Mouse (Mus musculus): ENCODE results near the gene Afap1. TPM values are rescaled to one million over a fixed set of nuclear protein-coding genes. Genes with fewer than 3 reads are reported as not detected.
A peak's percentile ranks its signal among the peaks of the same experiment; 100 is the strongest.

The Afap1 gene
- total RNA-seq, 2 experiments from 2014 or later, result 2.0 to 2.7 TPM

- ATAC-seq (ENCODE audit: poor library complexity, severe bottlenecking), result peak; percentile 65
These were observed 78.9 kb downstream of the Afap1 start for GRCm38 (mm10) chr5:35971841-35972578.

DNA sequence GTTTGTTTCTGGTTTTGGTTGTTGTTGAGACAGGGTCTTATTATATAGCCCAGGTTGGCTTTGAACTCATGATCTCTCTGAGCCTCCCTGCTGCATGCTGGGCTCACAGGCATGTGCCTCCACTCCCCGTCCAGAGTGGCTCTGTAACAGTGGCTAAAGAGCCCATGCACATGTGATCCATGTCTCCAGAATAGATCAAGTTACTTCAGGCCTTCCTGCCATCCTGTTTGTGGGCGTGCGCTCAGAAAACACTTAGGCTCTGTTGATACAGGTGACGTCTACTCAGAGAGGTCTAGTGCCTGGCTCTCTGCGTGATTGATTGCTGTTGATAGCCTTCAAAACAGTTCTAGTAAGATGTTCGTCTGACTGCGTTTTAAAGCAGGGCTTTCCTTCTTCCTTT lies 79.6 kb downstream of the Afap1 start:
- no peak for ATAC-seq (ENCODE audit: poor library complexity, severe bottlenecking)

- no peak for ATAC-seq (ENCODE audit: poor library complexity, severe bottlenecking)
These were observed 80.7 kb downstream of the Afap1 start for GRCm38 (mm10) chr5:35973800-35974199.

DNA sequence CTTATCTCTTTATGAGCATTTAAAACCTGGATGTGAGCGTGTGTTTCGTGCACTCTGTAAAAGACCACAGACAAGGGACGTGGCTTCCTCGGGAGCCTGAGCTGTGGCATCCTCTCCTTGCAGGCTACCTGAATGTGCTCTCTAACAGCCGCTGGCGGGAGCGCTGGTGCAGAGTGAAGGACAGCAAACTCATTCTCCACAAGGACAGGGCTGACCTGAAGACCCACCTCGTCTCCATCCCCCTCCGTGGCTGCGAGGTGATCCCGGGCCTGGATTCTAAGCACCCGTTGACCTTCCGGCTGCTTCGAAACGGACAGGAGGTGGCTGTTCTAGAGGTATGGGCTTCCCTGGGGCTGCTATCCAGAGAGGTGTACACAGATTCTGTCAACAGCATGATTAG lies 81.1 kb downstream of the Afap1 start:
- ATAC-seq (ENCODE audit: poor library complexity, severe bottlenecking), result no peak

GRCm38 (mm10) chr5:35975681-35976080 lies 82.6 kb downstream of the Afap1 start:
- ATAC-seq (ENCODE audit: poor library complexity, severe bottlenecking), result peak; percentile 69

DNA sequence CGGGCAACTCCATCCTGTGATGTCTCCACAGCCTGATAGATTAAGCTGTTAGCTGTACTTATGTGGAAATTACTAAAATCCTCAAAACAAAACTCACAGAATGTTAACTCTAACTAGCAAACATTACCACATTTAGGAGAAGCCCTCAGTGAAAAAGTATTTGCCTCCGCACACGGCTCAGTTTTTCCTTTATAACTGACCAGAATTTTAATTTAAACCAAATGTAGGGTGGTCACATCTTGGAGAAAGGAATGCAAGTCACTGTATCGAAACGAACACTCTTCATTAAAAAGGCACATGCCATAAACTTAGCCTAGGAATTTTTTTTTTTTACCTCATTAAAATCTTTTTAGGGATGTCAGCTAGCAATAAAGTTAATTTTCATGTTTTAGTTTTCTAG lies 87.4 kb downstream of the Afap1 start:
- ATAC-seq (ENCODE audit: poor library complexity, severe bottlenecking), result no peak

DNA sequence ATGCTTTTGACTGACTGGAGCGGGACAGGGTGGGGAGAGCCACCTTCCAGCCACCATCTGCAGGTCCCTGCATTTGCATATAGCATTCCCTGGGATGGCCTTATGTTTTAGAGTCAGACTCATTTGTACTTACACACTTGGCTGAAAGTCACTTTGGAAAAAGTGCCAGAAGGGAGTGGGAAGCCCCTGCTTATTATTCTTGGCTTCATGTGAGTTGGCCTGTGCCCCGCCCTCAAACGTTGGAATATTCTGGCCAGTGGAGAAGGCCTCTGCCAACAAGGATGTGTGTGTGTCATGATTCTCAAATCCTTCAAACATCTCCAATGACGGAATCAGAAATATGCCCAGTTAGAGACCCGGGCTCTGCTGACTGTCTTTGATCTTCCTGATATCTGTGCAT lies 88.2 kb downstream of the Afap1 start:
- ATAC-seq (ENCODE audit: poor library complexity, severe bottlenecking), result no peak

DNA sequence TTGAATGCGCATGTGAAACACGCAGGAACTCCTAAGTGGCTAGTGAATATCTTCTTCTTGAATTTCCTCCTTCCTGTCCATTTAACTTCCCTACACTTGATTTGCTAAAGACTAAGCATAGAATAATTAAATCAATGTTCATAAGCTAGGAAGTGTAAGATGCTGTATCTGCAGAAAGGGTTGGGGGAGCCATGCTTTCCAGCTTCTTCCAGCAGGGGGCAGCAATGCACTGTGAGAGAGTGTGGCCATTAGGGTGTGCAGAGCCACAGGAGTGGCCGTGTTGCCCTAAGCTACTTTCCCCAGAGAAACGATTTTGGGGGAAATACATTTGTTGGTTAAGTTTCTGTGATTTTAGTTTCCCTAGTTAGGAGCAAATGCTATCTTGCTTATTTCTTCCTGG lies 88.9 kb downstream of the Afap1 start:
- ATAC-seq (ENCODE audit: poor library complexity, severe bottlenecking), result peak; percentile 73

GRCm38 (mm10) chr5:35985611-35986010 lies 92.5 kb downstream of the Afap1 start:
- no peak for ATAC-seq (ENCODE audit: poor library complexity, severe bottlenecking)

DNA sequence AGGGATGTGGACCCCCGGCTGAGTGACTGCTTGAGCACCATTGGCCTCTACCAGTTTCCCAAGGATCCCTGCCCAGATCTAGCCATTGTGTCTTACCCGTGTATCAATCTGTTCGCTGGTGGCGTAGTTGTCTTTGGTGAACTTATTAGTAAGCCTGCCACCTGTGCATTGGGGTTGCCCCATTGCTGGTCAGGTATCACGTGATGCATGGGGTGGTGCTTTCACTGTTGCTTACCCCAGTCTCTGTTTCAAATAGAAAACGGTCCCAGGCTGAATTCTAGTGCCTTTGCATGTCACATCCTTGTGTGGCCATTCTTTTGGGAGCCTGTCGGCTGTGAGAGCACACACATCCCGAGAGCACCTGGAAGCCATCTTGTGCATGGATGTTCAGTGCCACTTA lies 95.0 kb downstream of the Afap1 start:
- ATAC-seq (ENCODE audit: poor library complexity, severe bottlenecking), result no peak

- no peak for ATAC-seq (ENCODE audit: poor library complexity, severe bottlenecking)
These were observed 96.4 kb downstream of the Afap1 start for GRCm38 (mm10) chr5:35989506-35989905.

GRCm38 (mm10) chr5:35989986-35990735 lies 97.0 kb downstream of the Afap1 start:
- ATAC-seq (ENCODE audit: poor library complexity, severe bottlenecking), result no peak

DNA sequence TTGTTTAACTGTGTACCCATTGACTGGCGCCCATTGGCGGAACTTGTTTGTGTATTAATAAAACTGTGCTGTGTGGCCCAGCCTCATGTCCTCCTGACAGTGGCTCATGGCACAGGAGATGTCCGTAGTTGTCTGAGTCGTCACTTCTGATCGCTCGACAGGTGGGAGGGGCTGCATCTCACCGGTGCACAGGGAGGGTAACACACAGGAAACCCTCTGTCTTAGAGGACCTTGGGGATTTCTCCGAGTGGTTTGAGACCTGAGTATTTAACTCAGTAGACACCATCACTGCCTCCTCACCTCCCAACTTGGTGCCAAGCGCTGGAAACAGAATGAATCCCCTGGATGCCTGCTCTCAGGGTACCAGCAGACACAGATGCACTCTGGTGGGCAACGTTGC lies 110.7 kb downstream of the Afap1 start:
- ATAC-seq (ENCODE audit: poor library complexity, severe bottlenecking), result no peak

DNA sequence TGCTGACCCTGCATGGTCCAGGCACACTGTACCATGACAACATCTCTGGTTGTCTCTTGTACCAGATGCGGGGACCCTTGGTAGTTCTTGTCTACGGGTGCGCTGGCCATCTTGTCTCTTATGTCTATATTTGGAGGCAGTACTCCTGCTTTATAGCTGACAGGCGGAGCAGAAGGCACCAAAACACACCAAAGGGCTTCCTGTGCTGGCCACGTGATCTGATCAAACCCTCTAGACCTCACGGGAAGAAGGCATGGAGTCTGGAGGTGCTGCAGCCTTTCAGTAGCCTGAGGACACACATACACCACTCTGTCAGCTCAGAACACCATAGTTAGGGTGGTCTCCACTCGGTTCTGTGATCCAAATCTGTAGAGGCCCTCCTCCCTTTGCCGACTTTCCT lies 113.0 kb downstream of the Afap1 start:
- ATAC-seq (ENCODE audit: poor library complexity, severe bottlenecking), result no peak

GRCm38 (mm10) chr5:36006586-36006985 lies 113.5 kb downstream of the Afap1 start:
- no peak for ATAC-seq (ENCODE audit: poor library complexity, severe bottlenecking)

DNA sequence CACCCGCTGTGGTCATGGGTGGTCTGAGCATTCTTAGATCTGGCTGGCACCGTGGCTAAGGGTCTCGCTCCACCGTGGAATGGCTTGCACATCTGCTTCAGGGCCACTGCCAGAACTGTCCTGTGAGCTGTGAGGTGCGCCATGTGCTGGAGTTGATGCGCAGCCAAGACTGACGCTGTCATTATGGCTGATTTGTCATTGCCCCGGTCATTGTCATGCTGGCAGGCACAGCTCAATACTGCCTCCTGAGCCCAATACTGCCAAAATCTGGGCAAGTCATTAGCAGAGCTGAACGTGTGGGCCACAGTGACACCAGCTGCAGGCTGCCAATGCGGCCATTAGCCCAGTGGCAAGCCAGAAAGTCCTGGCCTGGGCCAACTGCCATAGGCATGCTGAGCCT lies 114.5 kb downstream of the Afap1 start:
- ATAC-seq (ENCODE audit: poor library complexity, severe bottlenecking), result no peak

DNA sequence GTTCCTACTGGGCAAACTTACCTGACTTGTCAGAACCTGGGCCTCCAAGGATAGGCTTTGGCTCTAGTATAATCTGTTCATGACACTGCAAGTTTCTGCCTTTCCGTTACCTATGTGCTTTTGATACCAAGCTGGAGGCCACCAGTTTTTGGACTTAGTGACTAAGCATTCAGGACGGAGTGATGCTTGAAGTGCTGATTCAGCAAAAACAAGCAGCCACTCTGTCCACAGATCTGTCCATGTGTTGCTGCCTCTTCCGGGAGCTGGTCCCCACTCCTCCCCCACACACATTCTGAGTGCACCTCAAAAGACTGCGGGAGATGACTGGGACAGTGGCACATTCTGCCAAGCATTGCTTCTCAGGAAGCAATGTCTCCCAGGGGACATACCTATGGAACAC lies 116.3 kb downstream of the Afap1 start:
- ATAC-seq (ENCODE audit: poor library complexity, severe bottlenecking), result no peak

DNA sequence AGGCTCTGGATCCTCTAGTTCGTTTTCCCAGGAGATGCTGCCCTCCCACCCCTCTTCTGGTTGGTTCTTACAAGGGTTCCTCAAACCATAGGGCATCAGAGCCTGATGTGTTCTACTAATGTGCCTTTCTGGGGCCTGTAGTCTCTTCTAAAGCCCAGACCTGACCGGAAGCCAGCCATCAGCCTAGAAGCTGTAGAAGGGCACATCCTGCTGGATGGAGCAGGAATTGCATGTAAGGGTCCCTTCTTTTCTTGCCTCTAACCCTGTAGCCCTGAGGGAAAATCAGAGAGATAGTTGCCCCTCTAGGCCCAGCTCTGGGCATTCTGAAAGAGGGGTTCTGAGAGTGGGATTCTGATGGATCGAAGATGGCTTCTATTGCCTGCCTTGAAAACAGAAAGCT lies 125.2 kb downstream of the Afap1 start:
- no peak for ATAC-seq (ENCODE audit: poor library complexity, severe bottlenecking)

- ATAC-seq (ENCODE audit: poor library complexity, severe bottlenecking), result no peak
These were observed 128.0 kb downstream of the Afap1 start for GRCm38 (mm10) chr5:36021091-36021490.

GRCm38 (mm10) chr5:36022361-36022760 lies 129.2 kb downstream of the Afap1 start:
- no peak for ATAC-seq (ENCODE audit: poor library complexity, severe bottlenecking)

GRCm38 (mm10) chr5:36024003-36024685 lies 131.0 kb downstream of the Afap1 start:
- no peak for ATAC-seq (ENCODE audit: poor library complexity, severe bottlenecking)

DNA sequence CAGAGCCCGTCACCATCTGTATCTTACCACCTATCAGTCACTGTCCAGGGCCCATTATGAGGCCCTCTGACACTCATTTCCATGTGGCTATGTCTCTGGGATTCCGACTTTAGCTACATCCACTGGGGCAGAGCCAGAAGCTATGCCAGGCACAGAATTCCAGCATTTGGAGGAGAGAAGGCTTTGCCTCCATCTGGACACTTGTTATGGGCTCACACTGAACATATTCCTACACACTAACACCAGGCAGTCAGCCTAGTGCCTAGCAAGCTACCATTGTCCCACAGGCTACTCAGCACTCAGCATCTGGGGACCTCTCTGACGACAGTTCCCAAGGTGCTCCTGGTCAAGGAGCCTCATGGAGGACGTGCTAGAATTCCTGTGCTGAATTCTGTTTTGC lies 132.0 kb downstream of the Afap1 start:
- ATAC-seq (ENCODE audit: poor library complexity, severe bottlenecking), result no peak
